Mouse (Mus musculus) frontal cortex, postnatal 36 days (tissue): ENCODE data around the gene Cyb561d1.

Experiments used
- DNase-seq, 2 experiments: peaks; one replicate each; pipeline ENCODE4 v3.0.0; 2022; ENCODE audit warnings: low spot score in 2 of 2

The Cyb561d1 gene

GRCm38 (mm10) chr3:108167499-108167898 is 33.5 kb downstream of the Cyb561d1 start:
- DNase-seq, result no peak

DNA sequence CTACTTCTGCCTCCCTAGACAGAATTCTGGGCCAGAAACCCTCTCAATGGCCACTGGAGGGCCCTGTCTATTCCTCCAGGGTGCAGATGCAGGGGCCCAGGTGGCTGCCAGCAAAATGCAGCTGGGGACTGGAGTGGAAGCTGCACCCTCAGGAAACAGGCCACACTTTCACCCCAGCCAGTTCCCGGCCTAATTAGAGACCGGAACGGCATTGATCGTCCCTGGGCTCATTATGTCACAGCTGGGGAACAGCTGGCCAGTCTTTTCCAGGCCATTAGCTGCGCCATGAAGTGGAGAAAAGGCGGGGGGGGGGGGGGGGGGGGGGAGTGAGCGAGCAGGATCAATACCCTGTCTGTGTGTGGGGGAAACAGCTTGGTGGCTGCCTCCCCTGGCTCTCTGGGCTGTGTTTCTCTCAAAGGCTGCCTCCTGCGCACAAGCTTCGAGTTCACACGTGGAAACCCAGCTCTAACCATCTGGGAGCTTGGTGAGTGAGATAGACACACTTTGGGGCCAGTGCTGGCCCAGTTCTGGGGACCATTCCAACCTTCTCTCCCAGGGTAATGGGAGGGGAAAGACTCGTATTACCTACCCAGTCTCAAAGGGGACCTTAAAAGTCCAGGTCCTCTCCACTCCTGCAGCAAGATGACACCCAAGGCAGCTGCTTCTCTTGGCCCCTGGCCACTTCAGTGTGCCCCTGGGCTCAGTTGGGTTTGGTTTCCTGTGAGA is 34.4 kb downstream of the Cyb561d1 start:
- DNase-seq, result peak in 1 of 2 experiments; percentile 48

DNA sequence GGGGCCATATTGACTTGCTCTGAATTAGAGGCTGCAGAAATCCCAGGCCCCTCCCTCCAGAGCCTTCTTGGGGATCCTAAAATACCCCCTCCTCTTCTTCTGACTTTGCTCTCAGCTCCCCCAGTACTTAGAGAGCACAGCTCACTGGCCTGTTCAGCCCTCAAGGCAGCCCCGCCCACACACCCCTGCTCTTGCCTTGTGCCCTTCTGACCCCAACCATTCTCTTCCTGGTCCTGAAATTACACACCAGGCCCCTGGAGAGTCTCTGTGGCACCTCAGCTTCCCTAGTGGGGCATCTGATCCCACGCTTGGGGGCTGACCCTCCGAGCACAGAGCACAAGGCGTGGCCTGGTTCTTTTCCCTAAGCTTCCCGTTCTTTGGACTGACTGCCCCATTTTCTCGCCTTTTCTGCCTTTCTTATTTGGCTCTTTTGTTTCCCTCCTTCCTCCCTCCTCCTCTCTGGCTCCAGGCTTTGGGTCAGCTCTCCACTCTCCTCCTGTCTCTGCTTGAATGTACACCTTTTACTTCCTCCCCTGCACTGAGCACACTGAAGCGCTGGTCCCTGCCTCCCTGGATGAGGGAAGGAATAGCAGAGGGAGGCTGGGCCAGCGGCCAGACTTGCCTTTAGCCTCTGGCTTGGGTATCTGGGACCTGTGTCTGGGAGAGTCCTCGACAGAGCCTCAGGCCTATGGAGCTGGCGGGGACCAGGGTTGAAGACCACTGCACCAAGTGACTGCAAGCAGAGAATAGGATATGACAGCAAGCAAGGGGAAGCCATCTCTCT is 35.3 kb downstream of the Cyb561d1 start:
- DNase-seq, result no peak

DNA sequence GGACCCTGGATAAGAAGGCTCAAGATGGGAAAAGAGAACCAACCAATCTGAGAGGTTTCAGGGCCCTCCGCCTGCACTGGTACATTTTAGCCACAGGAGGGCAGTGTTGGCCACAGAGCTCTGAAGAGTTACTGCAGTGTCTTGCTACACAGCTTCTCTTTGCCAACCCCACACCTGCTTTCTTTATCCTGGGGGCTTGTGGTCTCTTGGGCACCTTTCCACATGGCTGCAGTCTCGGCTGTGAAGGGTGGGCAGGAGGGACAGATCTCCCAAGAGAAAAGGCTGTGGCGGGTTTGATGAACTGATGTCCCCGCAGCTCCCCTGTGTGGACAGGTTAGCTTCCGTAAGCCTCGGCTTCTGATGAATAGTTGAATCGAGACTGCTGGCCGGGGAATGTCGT is 36.2 kb downstream of the Cyb561d1 start:
- peak; percentile 88 to 90 for DNase-seq

- no peak for DNase-seq
Measured at GRCm38 (mm10) chr3:108164091-108164490, 36.9 kb downstream of the Cyb561d1 start.

- DNase-seq, result peak; percentile 62 to 85
Measured at GRCm38 (mm10) chr3:108158383-108159037, 42.5 kb downstream of the Cyb561d1 start.

GRCm38 (mm10) chr3:108154656-108155055 is 46.4 kb downstream of the Cyb561d1 start, which contains the start of gene Gpr61:
Gene Gpr61, minus strand, starts transcription at chr3:108154882.
- peak; percentile 69 to 84 for DNase-seq

- no peak for DNase-seq
Measured at GRCm38 (mm10) chr3:108152290-108152689, 48.7 kb downstream of the Cyb561d1 start.

DNA sequence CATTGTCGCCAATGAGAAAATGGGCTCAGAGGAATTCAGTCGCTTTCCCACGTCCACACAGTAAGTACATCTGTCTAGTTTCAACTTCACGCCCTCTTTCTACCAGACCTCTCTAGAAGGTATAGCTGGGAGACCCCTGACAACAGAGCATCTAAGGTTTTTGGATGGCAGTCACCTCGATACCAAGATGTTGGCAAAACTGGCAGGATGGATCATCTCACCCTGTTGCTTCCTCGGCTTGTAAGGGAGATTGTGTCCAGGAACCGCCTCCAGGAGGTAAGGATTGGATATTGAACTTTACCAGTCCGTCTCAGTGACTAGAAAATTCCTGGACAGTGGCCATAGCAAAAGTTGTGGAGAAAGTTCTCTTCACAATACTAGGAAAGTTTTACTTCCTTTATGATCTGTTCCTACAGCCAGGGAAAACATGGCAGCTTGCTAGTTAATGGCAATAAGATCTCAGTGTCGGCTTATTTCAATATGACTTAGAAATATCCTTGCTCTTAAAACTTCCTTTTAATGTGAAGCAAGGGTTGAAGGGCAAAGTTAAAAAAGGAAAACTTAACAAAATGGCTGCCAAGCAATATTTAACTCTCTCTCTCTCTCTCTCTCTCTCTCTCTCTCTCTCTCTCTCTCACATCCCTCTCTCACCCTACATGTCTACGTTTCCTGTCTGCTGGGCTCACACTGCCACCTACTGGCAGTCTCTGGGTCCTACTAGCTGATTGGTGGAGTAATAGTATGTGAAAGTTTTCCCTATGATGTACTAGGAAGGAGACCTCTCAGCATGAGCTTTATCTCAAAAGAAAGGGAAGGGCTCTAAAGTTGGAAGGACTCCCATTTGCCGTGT is 53.4 kb downstream of the Cyb561d1 start:
- peak; percentile 84 to 91 for DNase-seq

DNA sequence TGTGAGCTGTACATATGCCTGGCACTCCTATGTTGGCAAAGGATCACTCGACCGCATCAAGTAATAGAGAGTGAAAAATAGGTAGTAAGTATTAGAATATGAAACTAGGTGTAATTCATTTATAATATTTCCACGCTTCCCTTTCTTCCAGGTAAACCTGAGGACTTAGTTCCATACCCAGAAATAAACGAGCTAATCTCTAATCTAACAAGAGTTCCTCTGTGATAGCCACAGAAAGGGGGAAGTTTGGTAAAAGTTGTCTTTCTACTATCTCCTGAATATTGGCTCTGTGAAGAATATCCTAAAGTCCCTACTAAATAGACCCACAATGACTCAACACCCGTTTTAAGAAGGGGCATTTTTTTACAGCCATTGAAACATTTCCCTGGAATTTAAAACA is 54.3 kb downstream of the Cyb561d1 start:
- no peak for DNase-seq
